Mouse (Mus musculus) left cerebral cortex, postnatal 36 days (tissue): ENCODE data around the gene Taar3. TPM values are rescaled to one million over a fixed set of nuclear protein-coding genes. Genes with fewer than 3 reads are reported as not detected.

ENCODE experiments used
- DNase-seq, 2 experiments: peaks; one replicate each; pipeline ENCODE4 v3.0.0; 2021 to 2022; ENCODE audit warnings: low spot score in 2 of 2, mixed read lengths in 1 of 2
- intact Hi-C: fragments of 180-260 bp; cut with DNase I; formaldehyde crosslinking; loops from one replicate; pipeline ENCODE4 v1.15.1; 2025
- total RNA-seq, 2 experiments: library from RNA; stranded (reverse); gene quantifications; 2 replicates each; pipeline ENCODE4 v1.2.3; 2021

Taar3 gene
- not detected for total RNA-seq

DNA sequence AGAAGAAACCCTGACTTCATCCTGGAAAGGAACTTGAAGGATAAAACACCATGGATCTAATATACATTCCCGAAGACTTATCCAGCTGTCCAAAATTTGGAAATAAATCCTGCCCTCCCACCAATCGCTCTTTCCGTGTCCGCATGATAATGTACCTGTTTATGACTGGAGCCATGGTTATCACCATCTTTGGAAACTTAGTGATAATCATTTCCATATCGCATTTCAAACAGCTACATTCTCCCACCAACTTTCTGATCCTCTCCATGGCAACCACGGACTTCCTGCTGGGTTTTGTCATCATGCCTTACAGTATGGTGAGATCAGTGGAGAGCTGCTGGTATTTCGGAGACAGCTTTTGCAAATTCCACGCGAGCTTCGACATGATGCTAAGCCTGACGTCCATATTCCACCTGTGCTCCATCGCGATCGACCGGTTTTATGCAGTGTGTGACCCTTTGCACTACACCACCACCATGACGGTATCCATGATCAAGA lies at the start of gene Taar3:
Gene Taar3, plus strand, starts transcription at position 51 of the 498 bp plus-strand sequence.
- intact Hi-C loops, result no loop called here
- DNase-seq, result no peak

DNA sequence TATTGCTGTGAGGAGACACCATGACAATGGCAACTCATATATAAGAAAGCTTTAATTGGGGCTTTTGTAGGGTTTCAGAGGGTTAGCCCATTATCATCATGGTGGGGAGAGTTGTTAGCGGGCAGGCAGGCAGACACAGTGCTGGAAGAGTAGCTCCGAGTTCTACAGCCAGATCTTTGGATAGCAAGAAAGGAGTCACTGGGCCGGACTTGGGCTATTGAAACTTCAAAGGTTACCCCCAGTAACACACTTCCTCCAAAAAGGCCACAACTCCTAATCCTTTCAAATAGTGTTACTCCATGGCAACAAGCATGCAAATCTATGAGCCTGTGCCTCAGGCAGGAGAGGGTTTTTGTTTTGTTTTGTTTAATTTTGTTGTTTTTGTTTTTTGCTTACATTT lies 48.2 kb upstream of the Taar3 start:
- no peak for DNase-seq
- intact Hi-C loops, result no loop called here

DNA sequence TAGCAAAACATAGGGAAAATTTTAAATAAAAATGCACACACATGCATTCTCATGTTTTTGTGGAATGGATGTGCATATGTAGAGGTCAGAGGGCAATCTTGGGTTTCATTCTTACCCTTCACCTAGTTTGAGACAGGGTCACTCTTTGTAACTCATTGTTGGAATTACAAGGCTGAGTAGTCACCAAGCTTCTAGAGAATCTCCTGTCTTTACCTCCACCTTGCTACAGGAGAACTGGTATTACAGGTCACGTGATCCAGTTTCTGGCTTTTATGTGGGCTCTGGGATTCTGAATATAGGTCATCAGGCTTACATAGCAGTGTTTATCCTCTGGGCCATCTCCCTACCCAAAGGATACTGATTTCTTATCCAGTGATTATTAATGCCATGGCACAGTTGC lies 43.7 kb upstream of the Taar3 start:
- intact Hi-C loops, result no loop called here
- no peak for DNase-seq

DNA sequence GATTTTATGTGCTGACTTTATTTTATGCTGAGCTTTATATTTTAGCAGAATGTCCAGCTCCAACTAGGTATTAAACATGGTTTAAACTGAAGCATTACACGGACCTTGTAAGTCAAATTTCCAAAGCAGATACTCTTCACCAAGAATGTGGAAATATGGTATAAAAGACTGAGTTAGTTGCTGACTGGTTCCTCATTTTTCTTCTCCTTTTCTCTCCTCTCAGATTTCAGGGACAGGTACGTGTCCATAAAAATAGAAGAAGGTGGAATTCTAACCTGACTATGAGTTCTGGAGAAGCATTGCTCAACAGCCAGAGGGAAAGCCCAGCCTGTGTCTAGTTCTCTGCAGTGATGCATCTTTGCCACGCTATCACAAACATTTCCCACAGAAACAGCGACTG lies 29.3 kb upstream of the Taar3 start, which contains the start of gene Taar1:
Gene Taar1, plus strand, starts transcription at position 301 of the 400 bp plus-strand sequence.
- DNase-seq, result no peak
- intact Hi-C loops, result no loop called here

DNA sequence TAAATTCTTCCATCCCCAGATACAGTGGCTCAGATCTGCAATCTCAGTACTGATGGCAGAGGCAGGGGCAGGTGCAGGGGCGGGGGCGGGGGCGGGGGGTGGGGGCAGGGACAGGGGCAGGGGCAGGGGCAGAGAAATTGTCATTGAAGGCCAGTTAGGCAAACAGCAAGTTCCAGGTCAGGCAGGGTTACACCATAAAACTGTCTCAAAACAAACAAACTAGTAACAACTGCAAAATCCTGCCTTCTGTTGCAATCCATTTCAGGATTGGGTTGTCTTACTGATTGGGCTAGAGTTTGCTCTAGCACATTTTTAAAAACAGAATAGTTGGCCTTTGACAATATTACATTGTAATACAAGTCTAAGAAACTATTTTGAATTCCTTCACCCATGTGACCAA lies 26.9 kb upstream of the Taar3 start:
- intact Hi-C loops, result no loop called here
- no peak for DNase-seq

DNA sequence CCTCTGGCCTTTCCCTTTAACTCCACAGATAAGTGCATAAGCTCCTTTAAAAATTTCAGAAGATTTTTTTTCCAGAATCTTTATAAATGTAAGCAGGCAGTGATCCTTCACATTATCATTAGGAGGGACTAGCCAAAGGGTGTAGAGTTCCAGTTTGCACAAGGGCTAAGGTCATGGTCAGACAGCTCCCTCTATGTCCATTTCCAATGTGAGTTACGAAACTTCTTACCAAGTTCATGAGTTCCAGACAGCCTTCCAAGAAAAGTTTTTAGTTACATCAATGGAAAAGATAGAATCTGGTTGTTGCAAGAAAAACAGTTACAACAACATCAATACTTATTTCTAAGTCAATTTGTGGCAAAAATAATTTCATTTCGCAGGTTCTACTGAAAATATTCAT lies 25.4 kb upstream of the Taar3 start:
- intact Hi-C loops, result no loop called here
- DNase-seq, result no peak

DNA sequence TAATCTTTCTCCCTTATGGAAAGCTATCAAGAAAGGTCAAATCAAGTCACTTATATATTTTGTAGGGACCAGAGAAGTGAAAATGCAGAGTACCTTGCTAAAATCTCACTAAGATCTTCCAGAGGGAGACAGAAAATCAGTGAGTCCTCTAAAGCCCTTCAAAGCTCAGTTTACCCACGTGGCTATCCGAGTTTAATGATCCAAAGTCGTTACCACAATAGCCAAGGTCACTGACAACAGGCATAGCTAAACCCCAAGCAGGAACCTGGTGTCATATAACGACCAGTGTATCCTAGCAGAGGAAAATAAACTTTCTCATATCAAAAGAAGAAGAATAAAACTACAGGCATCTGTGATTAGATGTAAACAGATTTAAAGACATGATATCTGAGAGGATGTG lies 11.7 kb upstream of the Taar3 start:
- intact Hi-C loops, result no loop called here
- no peak for DNase-seq

DNA sequence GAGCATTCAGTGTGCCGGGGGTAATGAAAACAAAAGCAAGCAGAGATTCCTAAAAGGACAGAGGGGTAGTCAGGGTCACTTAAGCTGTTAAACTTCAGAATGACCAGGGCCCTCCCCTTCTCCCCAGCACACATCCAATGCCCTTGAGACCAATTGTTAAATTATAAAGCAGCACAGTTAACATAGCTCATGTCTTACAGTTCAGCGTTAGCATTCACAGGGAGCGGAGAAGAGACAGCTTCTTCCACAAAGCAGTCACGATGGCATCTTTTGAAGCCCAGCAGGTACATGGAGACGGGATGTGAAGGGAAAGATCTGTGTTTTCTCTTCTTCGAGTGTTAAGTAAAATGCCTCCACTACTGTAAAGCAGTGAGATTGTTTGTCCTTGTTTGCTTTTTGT lies 11.0 kb upstream of the Taar3 start, which contains the start of gene Taar2:
Gene Taar2, plus strand, starts transcription at position 261 of the 400 bp plus-strand sequence.
- DNase-seq, result no peak
- intact Hi-C loops, result no loop called here

DNA sequence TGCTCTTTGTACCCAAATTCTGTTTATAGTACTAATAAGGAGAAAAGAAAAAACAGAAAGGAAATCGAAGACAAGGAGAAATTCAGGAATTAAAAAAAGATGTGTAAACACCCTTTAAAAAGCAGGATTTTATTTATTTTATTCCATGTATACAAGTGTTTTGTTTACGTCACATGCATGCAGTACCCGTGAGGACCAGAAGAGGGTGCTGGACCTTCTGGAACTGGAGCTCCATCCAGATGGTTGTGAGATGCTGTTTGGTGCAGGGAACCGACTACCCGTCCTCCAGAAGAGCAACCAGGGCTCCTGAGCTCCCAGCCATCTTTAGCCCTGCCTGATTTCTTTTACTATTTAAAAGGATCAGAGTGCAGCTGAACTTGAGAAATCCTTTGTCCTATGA lies 6.9 kb upstream of the Taar3 start:
- intact Hi-C loops, result no loop called here
- no peak for DNase-seq

DNA sequence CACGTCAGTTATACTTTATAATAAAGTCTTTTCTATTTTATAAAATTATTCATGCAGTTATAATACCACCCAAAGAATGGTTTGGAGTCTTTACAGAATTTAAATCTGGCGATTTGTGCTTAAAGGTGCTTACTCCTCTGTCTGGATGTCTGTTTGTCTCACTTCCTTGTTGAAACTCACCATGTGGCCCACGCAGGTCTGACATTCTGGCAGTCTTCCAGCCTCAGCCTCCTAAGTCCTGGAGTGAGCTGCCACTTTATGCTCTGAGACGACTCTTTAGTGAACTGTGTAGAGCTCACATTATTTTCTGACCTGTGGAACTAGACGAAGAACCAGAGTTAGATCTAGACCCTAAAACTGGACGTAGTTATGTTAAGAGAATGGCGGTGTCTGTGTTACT lies 1.3 kb upstream of the Taar3 start:
- intact Hi-C loops, result no loop called here
- no peak for DNase-seq

DNA sequence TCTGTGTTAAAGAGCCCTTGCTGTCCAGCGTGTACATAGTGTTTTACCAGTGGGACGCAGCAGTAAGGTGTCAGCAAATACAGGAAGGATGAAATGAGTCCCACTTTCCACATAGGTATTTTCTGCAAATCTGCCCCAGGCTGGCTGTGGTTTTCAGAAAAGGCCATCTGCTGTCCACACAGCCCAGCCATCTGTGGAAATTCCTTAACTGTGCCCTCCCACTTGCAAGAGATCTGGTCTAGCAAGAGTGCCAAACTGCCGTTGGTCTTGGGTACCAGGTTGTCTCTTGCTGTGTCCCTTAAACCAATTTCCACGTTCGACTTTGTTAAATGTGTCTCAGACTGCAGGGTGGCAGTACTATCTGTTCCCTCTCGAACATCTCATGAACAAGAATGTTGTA lies 2.4 kb downstream of the Taar3 start:
- intact Hi-C loops, result no loop called here
- no peak for DNase-seq

DNA sequence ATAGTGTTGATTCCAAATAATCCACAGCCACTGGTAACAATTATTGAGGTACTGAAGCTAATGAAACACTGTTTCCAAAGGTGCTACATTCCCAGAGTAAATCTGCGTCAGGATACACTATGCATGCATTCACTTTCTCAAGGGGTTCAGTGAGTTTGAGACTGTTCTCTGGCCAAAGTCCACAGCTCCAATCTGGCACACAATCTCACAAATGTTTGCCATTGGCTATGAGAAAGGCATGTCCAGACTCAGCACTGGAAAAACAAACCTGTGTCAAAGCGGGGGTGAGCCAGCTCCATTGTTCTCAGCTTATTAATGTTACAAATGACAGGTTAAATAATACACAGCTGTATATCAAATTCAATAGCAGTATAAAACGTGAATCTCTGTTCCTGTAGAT lies 9.7 kb downstream of the Taar3 start:
- intact Hi-C loops, result no loop called here
- no peak for DNase-seq

DNA sequence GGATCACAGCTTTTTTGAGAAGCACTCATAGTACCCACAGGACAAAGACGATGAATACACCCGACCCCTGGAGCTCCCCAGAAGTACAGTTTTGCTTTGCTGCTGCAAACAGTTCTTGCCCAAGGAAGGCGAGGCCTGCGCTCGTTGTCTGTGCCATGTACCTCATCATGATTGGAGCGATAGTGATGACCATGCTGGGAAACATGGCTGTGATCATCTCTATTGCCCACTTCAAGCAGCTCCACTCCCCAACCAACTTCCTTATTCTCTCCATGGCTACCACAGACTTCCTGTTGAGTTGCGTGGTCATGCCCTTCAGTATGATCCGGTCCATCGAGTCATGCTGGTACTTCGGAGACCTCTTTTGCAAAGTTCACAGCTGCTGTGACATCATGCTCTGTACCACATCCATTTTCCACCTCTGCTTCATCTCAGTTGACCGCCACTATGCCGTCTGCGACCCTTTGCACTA lies 11.1 kb downstream of the Taar3 start, which contains the start of gene Taar4:
Gene Taar4, plus strand, starts transcription at position 51 of the 472 bp plus-strand sequence.
- intact Hi-C loops, result no loop called here
- no peak for DNase-seq

DNA sequence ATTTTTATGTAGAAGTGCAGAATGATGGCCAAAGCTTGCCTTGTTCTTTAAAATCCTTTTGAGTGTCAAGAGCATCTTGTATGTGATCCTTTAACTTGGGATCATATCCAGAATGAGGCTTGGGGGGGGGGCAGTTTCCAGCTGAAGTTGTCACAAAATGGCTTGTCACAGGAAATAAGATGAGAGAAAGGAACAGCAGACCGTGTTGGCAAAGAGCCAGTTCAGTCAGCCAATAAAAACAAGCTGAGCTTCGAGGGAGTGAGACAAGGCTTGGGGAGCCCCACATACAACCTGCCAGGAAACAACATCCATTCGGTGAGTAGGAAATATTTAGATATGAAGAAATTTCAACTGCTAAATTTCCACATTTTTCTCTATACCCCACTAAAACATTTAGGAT lies 14.1 kb downstream of the Taar3 start:
- DNase-seq, result no peak
- intact Hi-C loops, result no loop called here

DNA sequence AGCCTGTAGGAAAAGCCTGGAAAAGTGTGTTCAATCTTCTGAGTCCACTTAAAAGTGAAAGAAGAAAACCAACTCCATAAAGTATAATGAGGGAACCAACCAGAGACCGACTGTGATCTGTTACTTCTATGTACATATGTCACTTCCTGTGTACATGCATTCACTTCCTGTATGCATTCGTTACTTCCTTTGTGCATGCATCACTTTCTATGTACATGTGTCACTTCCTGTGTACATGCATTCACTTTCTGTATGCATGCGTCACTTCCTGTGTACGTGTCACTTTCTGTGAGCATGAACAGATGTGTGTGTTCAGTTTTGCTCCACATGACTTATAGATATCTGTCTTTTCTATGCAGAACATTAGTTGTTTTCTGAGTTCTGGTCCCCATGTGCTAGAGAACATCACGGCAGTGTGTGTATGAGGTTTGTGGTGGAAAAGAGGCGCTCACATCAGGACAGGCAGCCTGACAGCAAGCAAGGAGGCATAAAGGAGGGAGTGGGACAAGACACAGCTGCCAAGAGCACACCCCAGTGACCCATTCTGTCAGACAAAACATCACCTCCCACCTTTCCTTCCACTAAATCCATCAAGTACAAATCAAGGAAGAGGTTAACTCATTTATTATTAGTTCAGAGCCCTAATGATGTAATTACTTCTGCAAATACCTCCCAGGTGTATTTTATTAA lies 15.7 kb downstream of the Taar3 start:
- intact Hi-C loops, result no loop called here
- DNase-seq, result no peak

DNA sequence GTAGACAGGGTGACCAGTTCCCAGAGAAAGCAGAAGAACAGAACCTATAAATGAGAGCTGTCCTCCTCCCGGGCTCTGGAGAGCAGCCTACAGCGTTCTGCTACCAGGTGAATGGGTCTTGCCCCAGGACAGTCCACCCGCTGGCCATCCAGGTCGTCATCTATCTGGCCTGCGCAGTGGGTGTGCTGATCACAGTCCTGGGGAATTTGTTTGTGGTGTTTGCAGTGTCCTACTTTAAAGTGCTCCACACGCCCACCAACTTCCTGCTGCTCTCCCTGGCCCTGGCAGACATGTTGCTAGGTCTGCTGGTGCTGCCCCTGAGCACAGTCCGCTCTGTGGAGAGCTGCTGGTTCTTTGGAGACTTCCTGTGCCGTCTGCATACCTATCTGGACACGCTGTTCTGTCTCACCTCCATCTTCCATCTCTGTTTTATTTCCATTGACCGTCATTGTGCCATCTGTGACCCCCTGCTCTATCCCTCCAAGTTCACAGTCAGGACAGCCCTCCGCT lies 21.4 kb downstream of the Taar3 start, which contains the start of gene Taar5:
Gene Taar5, plus strand, starts transcription at position 51 of the 510 bp plus-strand sequence.
- DNase-seq, result no peak
- intact Hi-C loops, result no loop called here

DNA sequence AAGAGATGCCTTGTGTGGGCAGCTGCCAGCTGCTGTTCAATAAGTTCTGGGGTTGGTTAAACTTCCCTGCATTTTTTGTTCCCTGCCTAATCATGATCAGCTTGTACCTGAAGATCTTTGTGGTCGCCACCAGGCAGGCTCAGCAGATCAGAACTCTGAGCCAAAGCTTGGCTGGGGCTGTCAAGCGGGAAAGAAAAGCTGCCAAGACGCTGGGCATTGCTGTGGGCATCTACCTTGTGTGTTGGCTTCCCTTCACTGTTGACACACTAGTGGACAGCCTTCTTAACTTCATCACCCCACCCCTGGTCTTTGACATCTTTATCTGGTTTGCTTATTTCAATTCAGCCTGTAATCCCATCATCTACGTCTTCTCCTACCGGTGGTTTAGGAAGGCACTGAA lies 21.9 kb downstream of the Taar3 start:
- intact Hi-C loops, result no loop called here

DNA sequence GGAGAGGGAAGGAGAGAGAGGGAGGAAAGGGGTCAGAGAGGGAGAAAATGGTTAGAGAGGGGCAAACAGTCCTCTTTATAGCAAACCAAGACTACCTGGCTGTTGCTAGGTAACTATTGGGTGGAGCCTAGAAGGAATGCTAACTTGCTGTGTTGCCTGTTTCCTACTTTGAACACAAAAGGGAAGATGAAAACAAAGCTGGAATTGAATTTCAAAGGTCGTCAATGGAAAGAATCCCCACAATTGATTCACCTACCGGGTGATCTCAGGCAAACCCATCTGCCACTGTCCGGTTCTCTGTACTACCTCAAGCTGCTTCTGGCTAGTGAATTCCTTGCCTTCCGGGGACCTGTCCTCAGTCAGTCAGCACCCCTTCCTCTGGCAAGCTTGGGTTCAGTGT lies 28.6 kb downstream of the Taar3 start:
- DNase-seq, result no peak
- intact Hi-C loops, result loop anchor here (2.0 to 5.0 kb wide), 2 partner anchors 103 to 154 kb away; no protein-coding TSS in a partner anchor

More for the DNA sequence above, 21.9 kb downstream of the Taar3 start:
- no peak for DNase-seq

DNA sequence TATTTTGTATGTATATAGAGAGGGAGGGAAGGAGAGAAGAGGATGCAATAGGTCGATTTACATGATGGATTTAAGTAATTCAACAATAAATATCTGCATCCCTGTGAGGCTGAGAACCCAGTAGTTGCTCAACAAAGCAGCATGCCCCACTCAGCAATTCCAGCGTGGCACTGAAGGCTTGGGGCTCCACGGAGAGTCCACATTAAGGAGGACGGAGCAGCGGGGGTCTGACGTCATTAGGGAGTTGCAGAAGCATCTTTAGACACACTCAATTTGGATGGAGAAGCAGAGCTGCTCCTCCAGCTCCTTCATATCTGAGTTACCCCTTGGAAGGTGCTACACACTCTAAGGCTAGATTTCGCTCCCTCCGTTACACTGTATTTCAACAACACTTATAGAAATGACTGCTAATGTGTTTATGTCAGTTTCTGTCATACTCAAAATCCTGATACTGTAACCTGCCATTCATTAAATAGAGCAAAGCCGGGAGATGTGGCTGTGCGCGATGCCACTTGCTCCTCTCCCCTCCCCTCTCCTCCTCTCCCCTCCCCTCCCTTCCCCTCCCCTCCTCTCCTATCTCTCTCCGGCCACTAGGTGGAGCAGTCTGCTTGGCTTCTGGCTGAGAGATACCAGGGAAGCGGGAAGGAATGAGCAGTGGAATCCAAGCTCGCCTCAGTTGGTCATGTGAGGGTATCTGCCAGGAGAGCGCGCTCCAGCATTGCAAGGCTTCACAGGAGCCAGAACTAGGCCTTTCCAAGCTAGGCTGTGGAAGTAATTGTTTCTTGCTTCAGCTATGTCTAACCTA lies 29.7 kb downstream of the Taar3 start:
- DNase-seq, result peak; percentile 53 to 62
- intact Hi-C loops, result loop anchor here (2.0 to 5.0 kb wide), 2 partner anchors 102 to 153 kb away; no protein-coding TSS in a partner anchor

DNA sequence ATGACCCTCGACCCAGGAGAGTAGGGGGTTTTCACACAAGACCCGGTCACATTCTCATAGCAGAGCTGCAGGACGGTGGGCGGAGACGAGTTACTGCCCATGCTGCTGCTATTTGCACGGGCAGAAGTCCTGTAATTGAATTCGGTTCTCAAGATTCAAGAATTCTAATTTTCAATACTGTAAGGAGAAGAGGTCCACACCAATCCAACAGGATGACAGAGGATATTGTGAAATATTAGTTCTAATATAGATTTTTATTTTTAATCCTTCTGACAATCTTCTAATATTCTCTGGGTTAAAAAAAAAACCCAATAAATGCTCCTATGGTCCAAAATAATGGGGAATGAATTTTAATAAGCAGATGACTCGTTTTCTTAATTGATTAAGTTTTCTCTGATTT lies 36.2 kb downstream of the Taar3 start, which contains the start of gene Taar6:
Gene Taar6, minus strand, starts transcription at position 101 of the 400 bp plus-strand sequence.
- DNase-seq, result no peak
- intact Hi-C loops, result no loop called here
